Mouse (Mus musculus) mature B cell (primary cell): ENCODE measurements at regions not wholly inside any gene's neighbourhood (a gene's known extent, or its start where the extent isn't known, plus 50 kb on each side); places are given as distances from the start of the nearest gene placed in this dataset.

Experiments
- in situ Hi-C: fragments of 300-500 bp; cut with MboI; formaldehyde crosslinking; loops from 2 replicates; pipeline ENCODE4 v1.14.3; 2019

DNA sequence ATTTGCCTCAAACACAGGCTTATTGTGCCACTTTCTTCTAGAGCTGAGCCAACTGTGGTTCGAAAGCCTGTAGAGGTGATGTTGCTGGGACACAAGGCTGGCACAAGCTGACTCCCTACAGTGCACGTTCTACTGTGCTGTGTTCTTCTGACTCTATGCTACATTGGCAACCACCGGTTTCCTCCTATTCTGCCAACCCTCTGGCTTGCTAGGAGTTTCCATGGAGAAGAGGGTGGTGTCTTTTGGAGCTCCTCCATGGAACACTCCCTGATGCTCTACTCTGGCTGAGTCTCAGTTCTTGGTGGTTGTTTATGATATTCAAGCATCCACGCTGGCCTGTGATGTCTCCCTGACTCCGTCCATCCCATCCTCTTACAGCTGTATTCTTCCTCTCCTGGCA is 124.9 kb upstream of the Nmur2 start:
- in situ Hi-C loops = no loop called here

DNA sequence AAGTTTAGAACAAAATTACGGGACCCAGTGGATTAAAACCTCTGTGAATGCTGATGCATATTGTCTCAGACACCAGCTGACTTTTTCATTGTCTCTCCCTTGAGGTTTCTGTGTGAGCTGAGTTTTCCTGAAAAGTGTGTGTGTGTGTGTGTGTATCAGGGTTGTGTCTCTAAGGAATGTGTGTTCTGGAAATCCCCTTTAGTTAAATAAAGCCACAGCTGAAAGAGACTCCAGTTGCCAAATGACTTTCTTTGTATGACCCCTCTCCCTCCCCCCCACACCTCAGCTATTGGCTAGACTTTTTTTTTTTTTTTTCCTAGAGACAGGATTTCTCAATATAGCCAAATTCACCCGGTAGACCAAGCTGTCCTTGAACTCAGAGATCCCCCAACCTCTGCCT is 119.5 kb upstream of the Nmur2 start:
- in situ Hi-C loops = no loop called here

DNA sequence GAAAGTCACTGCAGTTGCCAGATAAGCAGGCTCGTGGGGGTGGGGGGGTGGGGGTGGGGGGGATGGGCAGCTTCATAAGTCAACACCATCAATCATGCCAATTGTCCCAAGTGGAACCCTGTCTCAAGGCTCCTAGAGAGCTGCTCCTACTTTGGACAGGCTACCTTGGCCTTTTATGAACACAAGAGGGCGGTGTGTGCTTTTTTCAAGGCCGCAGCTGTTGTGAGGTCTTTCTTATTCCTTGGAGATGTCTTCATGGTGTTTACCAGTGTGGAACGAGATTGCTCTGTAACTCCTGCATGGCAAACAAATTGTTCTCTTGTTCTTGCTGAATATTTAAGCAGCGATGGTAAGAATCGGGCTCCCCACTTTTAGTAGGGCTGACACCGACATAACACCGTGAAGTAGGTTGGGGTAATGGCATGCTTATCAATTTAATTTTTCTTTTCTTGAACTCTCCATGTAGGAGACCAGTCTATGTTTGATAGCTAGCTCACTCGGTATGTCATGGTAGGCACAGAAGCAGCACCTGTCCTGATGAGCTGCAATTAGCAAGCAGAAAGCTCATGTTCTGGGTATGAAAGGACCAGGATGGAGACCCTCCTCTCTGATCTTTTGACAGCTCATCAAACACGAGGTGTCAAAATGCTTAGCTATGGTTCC is 118.7 kb upstream of the Nmur2 start:
- in situ Hi-C loops = no loop called here

DNA sequence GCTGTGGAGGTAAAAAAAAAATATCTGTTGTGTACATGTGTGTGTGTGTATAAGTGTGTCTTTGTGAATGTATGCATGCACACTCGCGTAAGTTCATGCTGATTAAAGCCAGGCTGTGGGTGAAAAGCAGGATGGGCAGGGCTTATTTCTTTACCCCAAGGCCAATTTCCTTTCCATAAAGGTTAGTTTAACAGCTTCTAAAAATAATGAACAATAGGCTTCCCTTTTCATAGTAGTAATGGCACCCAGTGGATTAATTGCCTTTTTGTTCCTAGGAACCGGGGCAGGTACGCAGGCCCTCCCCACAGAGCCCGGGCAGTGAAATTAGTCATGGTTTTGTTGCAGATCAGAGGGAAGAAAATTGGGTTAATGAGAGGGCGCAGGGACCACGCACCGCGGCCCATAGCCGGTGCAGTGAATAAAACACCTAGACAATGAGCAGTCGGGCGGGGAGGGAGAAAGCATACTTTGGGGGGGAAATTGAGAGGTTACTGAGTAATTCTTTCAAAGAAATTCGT is 110.1 kb upstream of the Nmur2 start:
- in situ Hi-C loops = no loop called here

DNA sequence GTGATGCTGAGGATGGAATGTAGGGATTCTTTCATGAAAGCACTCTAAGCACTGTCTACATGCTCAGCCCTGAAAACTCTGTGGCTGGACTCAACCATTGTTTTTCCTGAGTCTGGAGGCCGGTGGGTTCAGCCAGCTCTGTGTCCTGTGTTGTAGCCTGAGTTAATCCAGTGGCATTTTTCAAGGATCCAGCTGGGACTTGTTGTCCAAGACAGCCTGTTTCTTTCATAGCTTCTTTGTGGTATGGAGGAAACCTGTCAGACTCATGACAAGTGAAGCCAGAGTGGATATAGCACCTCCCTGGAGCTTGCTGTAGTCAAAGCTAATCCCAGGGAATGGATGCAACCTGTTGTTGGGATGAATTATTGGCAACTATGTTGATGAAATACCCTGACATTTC is 108.9 kb upstream of the Nmur2 start:
- in situ Hi-C loops = loop anchor here (25.0 kb wide), 1 partner anchor 1313 kb away; no protein-coding TSS in a partner anchor

DNA sequence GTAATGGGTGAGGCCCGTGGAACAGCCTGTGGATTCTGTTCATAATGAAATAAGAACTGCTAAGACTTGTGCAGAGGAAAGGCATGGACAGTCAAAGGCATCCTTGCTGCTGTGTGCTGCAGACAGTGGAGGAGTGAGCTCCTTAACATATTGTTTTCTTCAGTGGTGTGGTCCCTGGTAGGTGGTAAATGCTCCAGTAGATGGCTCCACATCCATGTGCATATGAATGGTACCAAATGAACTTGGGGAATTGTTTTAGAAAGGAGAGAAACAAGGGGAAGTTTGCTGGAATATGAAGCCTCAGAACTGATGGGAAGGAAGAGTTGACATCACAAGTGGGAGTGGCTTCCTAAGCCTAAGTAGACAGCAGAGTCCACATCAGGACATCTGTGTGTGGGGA is 108.1 kb upstream of the Nmur2 start:
- in situ Hi-C loops = loop anchor here (25.0 kb wide), 1 partner anchor 1313 kb away; no protein-coding TSS in a partner anchor

DNA sequence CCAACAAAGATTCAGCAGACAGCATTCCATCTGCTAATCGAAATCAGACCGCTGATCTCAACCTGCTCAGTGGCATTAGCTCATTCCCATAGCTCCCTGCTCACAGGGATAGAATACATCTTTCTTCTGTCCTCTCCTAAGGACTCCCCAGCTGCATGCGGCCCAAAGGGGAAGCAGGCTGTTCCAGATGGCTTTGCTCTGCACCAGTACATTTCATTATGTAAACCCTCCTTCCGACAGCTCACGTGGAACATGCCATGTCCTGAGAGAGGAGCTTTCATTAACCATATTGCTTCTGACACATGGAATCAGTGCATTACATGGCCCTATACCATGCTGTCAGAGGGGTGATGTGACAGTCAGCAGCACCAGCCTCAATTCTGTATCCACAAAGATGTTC is 105.9 kb upstream of the Nmur2 start:
- in situ Hi-C loops = loop anchor here (25.0 kb wide), 1 partner anchor 1316 kb away; no protein-coding TSS in a partner anchor

DNA sequence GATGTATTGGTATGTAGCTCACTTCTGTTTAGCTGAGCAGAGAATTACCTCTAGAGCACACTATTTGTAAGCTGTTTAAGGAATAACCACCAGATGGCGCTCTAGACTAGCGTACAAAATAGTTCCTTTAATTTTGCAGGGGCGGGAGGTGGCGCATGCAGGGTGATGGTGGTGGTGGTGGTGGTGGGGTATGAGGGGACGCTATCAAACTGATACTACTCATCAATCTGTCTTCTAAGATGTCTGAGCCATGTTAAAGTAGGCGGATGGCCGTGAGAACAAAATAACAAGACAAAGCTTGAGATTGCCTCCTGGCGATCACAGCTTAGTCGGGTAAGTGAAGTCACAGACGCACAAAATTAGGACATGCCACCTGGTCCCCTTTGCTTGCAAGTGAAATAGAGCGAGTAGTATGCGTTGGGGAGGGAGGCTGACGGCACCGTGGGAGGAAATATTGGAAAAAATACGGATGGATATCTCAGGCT is 90.6 kb upstream of the Nmur2 start:
- in situ Hi-C loops = loop anchor here (25.0 kb wide), 1 partner anchor 1331 kb away; no protein-coding TSS in a partner anchor

DNA sequence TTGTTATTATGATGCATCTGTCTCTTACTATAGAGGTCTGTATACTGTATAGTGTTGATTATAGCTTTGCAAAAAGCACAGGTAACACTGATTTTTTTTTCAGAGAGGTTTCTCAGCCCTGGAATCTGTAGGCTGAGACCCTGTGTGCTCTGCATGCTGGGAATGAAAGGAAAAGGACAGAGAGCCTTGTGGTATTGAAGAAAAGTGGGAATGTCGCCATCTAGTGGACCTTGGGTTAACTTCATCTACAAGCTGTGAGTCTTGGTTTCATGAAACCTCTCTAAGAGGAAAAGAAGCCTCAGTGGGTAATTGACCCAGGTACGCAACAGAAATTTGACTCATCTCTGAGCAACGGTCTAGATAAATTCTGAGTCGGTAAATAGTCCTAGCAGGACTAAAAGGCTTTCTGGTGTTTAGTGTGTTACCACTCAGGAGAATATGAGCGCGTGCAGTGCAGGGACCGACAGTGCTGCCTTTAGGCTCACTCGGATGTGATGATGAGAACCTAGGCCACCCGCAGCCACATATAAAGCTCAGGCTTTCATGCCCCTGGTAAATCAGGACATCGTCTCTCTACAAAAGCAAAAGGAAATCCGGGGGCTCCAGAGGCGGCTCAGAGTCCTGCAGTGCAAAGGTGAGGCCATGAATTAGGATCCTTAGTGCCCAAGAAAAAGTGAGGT is 75.9 kb upstream of the Nmur2 start:
- in situ Hi-C loops = no loop called here

DNA sequence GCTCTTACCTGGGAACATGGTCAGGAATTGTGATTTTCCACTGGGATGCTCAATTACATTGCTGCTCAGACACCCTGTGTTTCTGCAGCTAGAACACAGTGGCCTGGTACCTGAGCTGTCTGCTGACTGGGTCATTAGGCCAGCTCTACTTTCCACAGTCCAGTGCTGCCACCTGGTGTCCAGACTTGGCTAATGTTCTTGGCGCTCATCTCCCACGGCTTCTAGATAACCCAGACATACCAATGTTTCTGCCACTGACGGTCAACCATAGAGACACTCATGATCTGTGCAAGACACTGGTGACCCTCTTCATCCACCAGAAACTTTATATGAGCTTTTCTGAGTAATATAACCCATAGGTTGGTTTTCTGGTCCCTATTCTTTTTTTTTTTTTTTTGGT is 67.1 kb upstream of the Nmur2 start:
- in situ Hi-C loops = no loop called here

DNA sequence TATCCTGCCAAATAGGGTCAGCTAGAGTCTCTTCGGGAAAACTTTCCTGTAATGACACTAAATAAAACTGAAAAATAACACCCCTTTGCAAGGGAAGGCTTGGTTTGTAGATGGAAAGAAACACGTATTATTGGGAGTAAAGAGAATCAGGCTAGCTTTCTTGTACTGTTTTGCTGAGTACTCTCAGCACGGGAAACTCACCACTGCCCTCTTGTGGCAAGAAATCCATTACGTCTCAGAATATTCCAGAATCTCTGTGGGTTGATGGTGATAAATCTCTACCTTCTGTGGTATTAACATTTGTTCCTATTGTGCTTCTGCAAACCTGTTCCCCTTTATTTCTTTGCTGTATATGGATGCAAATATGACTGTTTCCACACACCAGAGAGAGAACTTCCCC is 64.8 kb upstream of the Nmur2 start:
- in situ Hi-C loops = no loop called here

DNA sequence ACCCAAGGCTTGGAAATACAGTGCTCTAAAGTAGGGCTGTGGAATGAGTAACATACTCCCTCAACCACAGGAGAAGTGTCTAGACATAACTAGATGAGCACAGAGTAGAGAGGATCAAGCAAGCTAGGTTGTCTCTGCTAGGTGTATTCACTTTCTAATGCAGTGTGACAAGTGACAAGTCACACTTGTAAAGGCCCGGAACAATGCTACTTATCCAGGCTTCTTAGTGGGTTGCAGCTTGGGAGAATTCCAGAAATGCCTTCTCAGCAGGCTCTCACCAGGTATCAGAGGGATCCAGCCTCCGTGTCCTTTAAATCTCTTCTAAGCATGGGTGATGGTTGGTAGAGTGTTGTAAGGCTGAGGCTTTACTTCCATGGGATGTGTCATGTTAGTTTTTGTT is 52.1 kb upstream of the Nmur2 start:
- in situ Hi-C loops = no loop called here
